Mouse (Mus musculus): ENCODE results near the gene Egfem1. TPM values are rescaled to one million over a fixed set of nuclear protein-coding genes. Genes with fewer than 3 reads are reported as not detected.
A peak's percentile ranks its signal among the peaks of the same experiment; 100 is the strongest.

The Egfem1 gene
- polyA plus RNA-seq (2015; fragmentation: Nextera tagmentation; extraction: Ambion mirVana): 6.8 and 8.2 TPM in 2 replicates

DNA sequence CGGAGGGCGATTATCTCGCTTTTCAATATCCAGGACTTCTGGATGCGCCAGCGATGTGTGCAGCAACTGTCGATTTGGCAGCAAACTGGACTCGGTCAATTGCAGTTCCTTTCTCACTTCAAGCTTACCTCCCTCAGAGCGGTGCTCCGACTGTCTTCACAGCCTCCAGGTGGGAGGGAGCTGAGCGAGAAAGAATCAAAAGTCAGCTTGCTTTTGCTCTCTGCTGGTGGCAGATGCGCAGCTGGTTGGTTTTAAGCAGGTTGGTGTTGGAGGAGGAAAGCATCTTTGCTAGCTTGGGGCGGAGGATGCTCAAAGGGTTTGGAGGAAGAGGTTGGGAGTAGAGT, at the start of gene Egfem1:
Egfem1 (plus strand) TSS at position 72 of the 344 bp plus-strand sequence.
- no peaks in the 10 kb centered on the region for H3K27me3 ChIP-seq (ENCODE audit: control insufficient read depth, insufficient read depth, low read depth, low read length)
- peak within 1 kb of the TSS; percentile 70 for H3K4me3 ChIP-seq (ENCODE audit: low read depth, low read length)
- H3K9ac ChIP-seq (ENCODE audit: low read depth, low read length): peak within 1 kb of the TSS; percentile 69
- ATAC-seq: peak; percentile 84
- peaks cover 10% of the 10 kb centered on the region for H3K4me1 ChIP-seq (ENCODE audit: control insufficient read depth, insufficient read depth, low read length)
- no peaks in the 10 kb centered on the region for H3K9me3 ChIP-seq (replicated peaks; ENCODE audit: control insufficient read depth, low read length, poor library complexity, severe bottlenecking)
- peak within 1 kb of the TSS; percentile 95 for H3K4me2 ChIP-seq (ENCODE audit: low read length)
- peak within 1 kb of the TSS; percentile 76 for H3K27ac ChIP-seq (ENCODE audit: low read length)
- 3% methylated on average over 12 of the region's 12 CpGs for WGBS
- no peaks in the 10 kb centered on the region for H3K36me3 ChIP-seq (ENCODE audit: control insufficient read depth, insufficient read depth, low read length)

DNA sequence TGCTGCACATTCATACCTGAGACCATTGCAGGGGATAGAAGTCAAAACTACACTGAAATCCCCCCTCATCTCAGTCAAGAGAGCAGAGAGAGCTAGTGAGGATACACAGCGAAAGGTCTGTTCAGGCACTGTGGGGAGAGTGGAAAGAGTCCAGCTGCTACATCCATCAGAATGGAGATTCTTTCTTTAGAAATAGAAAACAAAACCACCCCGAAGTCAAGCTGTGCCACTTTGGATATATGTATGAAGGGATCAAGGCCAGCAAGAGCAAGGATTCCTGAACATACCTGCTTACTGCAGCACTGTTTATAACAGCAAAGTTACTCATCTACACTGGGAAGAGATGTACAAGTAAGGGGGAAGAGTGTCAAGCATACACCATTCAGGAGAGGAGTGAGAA, 48.7 kb upstream of the Egfem1 start:
- Histone ChIP-seq H3K4me3 (ENCODE audit: low read depth, low read length) (no peak overlapping the region), H3K9ac (ENCODE audit: low read depth, low read length) (no peak overlapping the region)
- WGBS: 69% methylated on average over 2 of the region's 2 CpGs

DNA sequence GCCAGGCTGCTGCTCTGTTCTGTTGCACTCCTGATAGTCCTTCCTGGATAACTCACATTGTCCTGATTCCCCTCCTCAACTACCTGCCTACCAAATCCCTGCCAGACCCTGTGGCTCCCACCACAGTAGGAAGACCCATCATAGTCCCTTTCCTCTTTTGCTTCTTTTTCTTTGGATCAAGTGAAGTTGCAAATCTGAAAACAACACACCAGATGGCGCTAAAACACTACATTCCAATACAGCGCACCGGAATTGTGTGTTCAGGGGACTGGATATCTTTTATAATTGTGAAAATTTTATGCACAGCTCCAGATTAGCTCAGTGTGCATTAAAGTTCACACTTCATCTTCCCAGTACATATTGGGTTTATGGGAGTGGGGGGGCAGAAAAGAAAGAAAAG, 45.7 kb upstream of the Egfem1 start:
- Histone ChIP-seq H3K36me3 (ENCODE audit: control insufficient read depth, insufficient read depth, low read length) (no peaks in the 10 kb centered on the region), H3K4me3 (ENCODE audit: low read depth, low read length) (no peak overlapping the region), H3K9ac (ENCODE audit: low read depth, low read length) (no peak overlapping the region), H3K9me3 (replicated peaks; ENCODE audit: control insufficient read depth, low read length, poor library complexity, severe bottlenecking) (no peaks in the 10 kb centered on the region; the same call in 1 of the 2 replicates), H3K4me1 (ENCODE audit: control insufficient read depth, insufficient read depth, low read length) (no peaks in the 10 kb centered on the region), H3K27me3 (ENCODE audit: control insufficient read depth, insufficient read depth, low read depth, low read length) (no peaks in the 10 kb centered on the region), H3K27ac (ENCODE audit: low read length) (no peak overlapping the region), H3K4me2 (ENCODE audit: low read length) (no peak overlapping the region)
- peak; percentile 58 for ATAC-seq
- 1% methylated on average over 3 of the region's 3 CpGs for WGBS

More for the DNA sequence above, 48.7 kb upstream of the Egfem1 start:
- Histone ChIP-seq H3K9me3 (replicated peaks; ENCODE audit: control insufficient read depth, low read length, poor library complexity, severe bottlenecking) (no peaks in the 10 kb centered on the region), H3K4me2 (ENCODE audit: low read length) (no peak overlapping the region), H3K36me3 (ENCODE audit: control insufficient read depth, insufficient read depth, low read length) (no peaks in the 10 kb centered on the region), H3K27me3 (ENCODE audit: control insufficient read depth, insufficient read depth, low read depth, low read length) (no peaks in the 10 kb centered on the region), H3K4me1 (ENCODE audit: control insufficient read depth, insufficient read depth, low read length) (no peaks in the 10 kb centered on the region), H3K27ac (ENCODE audit: low read length) (no peak overlapping the region)
- no peak for ATAC-seq

DNA sequence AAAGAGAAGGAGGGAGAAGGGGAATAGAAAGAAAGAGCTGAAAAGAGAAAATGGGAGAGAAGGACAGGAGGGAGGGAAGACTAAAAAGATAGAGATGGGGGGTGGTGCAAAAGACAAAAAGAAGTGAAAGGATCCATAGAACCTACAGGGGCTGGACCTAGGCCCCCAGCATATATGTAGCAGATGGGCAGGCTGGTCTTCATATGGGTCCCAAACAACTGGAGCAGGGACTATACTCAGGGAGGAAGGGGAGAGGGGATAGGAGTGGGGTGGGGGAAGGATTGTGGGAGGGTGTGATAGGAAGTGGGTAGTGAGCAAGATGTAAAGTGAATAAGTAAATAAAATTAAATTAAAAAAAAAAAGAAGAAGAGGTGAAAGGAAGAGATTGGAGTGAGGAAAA, 45.2 kb upstream of the Egfem1 start:
- H3K4me2 ChIP-seq (ENCODE audit: low read length): no peak overlapping the region
- no peak overlapping the region for H3K9ac ChIP-seq (ENCODE audit: low read depth, low read length)
- no peaks in the 10 kb centered on the region; the same call in 1 of the 2 replicates for H3K9me3 ChIP-seq (replicated peaks; ENCODE audit: control insufficient read depth, low read length, poor library complexity, severe bottlenecking)
- H3K27ac ChIP-seq (ENCODE audit: low read length): no peak overlapping the region
- peak; percentile 48; the same call in 1 of the 2 replicates for ATAC-seq
- no peaks in the 10 kb centered on the region for H3K27me3 ChIP-seq (ENCODE audit: control insufficient read depth, insufficient read depth, low read depth, low read length)
- no peak overlapping the region for H3K4me3 ChIP-seq (ENCODE audit: low read depth, low read length)
- H3K4me1 ChIP-seq (ENCODE audit: control insufficient read depth, insufficient read depth, low read length): no peaks in the 10 kb centered on the region
- no peaks in the 10 kb centered on the region for H3K36me3 ChIP-seq (ENCODE audit: control insufficient read depth, insufficient read depth, low read length)

DNA sequence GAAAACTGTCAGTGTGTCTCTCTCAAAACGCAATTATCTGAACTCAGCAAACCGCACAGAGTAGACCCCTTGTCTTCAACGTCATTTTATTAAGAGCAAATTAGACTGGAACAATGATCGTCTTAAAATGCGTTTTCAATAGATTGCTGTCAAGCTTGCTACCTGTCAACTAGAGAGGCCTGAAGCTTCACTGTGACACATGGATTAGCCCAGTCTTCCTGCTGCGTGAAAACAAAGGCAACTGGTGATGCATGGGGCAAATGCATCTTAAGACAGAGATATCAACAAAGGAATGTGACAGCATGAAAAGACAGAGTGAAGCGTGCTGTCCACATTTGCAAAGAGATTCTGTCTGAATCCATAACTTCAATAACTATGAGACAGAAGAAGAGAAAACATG, 41.8 kb upstream of the Egfem1 start:
- H3K4me3 ChIP-seq (ENCODE audit: low read depth, low read length): no peak overlapping the region
- H3K4me2 ChIP-seq (ENCODE audit: low read length): no peak overlapping the region
- no peak for ATAC-seq
- 31% methylated on average over 7 of the region's 7 CpGs for WGBS
- no peaks in the 10 kb centered on the region for H3K27me3 ChIP-seq (ENCODE audit: control insufficient read depth, insufficient read depth, low read depth, low read length)
- H3K9me3 ChIP-seq (replicated peaks; ENCODE audit: control insufficient read depth, low read length, poor library complexity, severe bottlenecking): no peaks in the 10 kb centered on the region; the same call in 1 of the 2 replicates
- H3K27ac ChIP-seq (ENCODE audit: low read length): no peak overlapping the region
- H3K36me3 ChIP-seq (ENCODE audit: control insufficient read depth, insufficient read depth, low read length): no peaks in the 10 kb centered on the region
- H3K4me1 ChIP-seq (ENCODE audit: control insufficient read depth, insufficient read depth, low read length): no peaks in the 10 kb centered on the region
- H3K9ac ChIP-seq (ENCODE audit: low read depth, low read length): no peak overlapping the region

DNA sequence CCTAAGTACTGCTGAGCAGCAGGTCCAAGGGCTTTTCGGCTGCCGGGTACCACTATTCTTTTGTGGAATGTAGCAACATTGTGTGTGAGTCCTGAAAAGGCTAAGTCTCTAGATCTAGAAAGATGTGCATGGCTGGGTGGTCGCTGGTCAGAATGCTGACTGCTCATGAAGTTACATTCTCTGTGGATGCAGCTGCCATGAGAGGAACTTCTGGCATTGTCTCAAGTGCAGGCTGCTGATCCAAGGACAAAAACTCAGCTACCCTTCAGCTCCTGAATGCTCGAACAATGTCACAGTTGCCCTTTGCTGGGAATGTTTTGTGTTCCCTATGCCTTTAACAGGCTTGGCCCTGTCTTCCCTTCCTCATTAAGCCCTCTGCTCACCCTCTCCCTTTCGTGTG, 35.5 kb upstream of the Egfem1 start:
- H3K4me2 ChIP-seq (ENCODE audit: low read length): no peak overlapping the region
- no peaks in the 10 kb centered on the region for H3K9me3 ChIP-seq (replicated peaks; ENCODE audit: control insufficient read depth, low read length, poor library complexity, severe bottlenecking)
- H3K36me3 ChIP-seq (ENCODE audit: control insufficient read depth, insufficient read depth, low read length): no peaks in the 10 kb centered on the region
- no peak overlapping the region for H3K4me3 ChIP-seq (ENCODE audit: low read depth, low read length)
- H3K9ac ChIP-seq (ENCODE audit: low read depth, low read length): no peak overlapping the region
- 14% methylated on average over 5 of the region's 5 CpGs for WGBS
- ATAC-seq: no peak
- H3K27ac ChIP-seq (ENCODE audit: low read length): no peak overlapping the region
- no peaks in the 10 kb centered on the region for H3K27me3 ChIP-seq (ENCODE audit: control insufficient read depth, insufficient read depth, low read depth, low read length)
- peaks cover 10% of the 10 kb centered on the region; the same call in 1 of the 2 replicates for H3K4me1 ChIP-seq (ENCODE audit: control insufficient read depth, insufficient read depth, low read length)

DNA sequence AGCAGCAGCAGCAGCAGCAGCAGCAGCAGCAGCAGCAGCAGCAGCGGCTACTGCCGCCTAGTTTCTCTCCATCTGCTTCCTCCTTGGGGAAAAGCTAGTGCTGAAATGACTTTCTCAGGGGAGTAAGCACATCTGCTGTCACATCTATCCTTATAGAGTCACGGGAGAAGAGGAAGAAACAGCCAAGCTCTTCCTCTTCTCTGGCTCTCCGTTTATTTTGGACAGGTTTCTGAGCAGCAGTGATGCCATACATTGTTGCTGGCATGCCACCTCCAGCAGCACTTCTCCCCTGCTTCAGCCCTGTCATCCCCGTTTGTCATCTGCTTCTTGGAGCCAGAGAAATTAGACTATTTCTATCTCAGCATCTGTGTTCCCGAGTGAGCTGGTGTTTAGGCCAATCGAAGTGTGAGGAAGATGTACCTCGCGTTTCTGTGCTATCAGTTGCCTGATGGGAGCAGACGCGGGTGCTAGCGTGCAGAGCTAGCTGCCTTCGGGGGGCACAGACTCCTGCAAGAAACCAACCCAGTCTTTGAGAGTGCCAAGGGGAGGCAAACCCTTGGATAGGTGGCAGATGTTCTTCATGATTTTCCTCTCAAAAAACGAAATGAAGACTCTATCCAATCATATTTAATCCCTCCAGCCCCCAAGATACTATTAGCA, 34.4 kb upstream of the Egfem1 start:
- H3K9ac ChIP-seq (ENCODE audit: low read depth, low read length): no peak overlapping the region
- WGBS: 58% methylated on average over 14 of the region's 14 CpGs
- H3K36me3 ChIP-seq (ENCODE audit: control insufficient read depth, insufficient read depth, low read length): no peaks in the 10 kb centered on the region
- peak overlapping the region; percentile 31; the same call in 1 of the 2 replicates for H3K4me2 ChIP-seq (ENCODE audit: low read length)
- peaks cover 10% of the 10 kb centered on the region; the same call in 1 of the 2 replicates for H3K4me1 ChIP-seq (ENCODE audit: control insufficient read depth, insufficient read depth, low read length)
- no peaks in the 10 kb centered on the region for H3K27me3 ChIP-seq (ENCODE audit: control insufficient read depth, insufficient read depth, low read depth, low read length)
- H3K9me3 ChIP-seq (replicated peaks; ENCODE audit: control insufficient read depth, low read length, poor library complexity, severe bottlenecking): no peaks in the 10 kb centered on the region
- H3K27ac ChIP-seq (ENCODE audit: low read length): no peak overlapping the region; the same call in 1 of the 2 replicates
- no peak for ATAC-seq
- no peak overlapping the region for H3K4me3 ChIP-seq (ENCODE audit: low read depth, low read length)

DNA sequence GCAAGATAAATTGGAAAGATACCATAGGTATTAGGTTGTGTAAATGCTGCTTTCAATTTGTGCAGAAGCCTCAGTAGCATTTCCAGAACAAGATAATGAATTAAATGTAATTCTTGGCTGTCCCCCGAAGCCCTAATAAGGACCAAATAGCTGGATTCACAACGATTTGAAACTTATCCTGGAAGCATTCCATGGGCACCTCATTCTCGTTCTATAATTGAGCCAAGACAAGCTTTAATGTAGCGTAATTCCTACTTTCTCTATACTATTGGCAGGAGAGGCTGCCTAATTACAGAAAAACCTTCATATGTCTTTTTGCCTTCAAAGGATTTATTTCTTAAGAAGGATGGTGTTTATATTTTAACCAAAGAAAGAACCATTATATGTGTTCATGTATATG, 18.7 kb upstream of the Egfem1 start:
- H3K4me2 ChIP-seq (ENCODE audit: low read length): no peak overlapping the region
- no peaks in the 10 kb centered on the region for H3K9me3 ChIP-seq (replicated peaks; ENCODE audit: control insufficient read depth, low read length, poor library complexity, severe bottlenecking)
- no peak overlapping the region for H3K4me3 ChIP-seq (ENCODE audit: low read depth, low read length)
- 50% methylated on average over 4 of the region's 4 CpGs for WGBS
- H3K27ac ChIP-seq (ENCODE audit: low read length): no peak overlapping the region
- H3K27me3 ChIP-seq (ENCODE audit: control insufficient read depth, insufficient read depth, low read depth, low read length): no peaks in the 10 kb centered on the region
- no peak for ATAC-seq
- no peak overlapping the region for H3K9ac ChIP-seq (ENCODE audit: low read depth, low read length)
- H3K36me3 ChIP-seq (ENCODE audit: control insufficient read depth, insufficient read depth, low read length): no peaks in the 10 kb centered on the region
- H3K4me1 ChIP-seq (ENCODE audit: control insufficient read depth, insufficient read depth, low read length): no peaks in the 10 kb centered on the region

DNA sequence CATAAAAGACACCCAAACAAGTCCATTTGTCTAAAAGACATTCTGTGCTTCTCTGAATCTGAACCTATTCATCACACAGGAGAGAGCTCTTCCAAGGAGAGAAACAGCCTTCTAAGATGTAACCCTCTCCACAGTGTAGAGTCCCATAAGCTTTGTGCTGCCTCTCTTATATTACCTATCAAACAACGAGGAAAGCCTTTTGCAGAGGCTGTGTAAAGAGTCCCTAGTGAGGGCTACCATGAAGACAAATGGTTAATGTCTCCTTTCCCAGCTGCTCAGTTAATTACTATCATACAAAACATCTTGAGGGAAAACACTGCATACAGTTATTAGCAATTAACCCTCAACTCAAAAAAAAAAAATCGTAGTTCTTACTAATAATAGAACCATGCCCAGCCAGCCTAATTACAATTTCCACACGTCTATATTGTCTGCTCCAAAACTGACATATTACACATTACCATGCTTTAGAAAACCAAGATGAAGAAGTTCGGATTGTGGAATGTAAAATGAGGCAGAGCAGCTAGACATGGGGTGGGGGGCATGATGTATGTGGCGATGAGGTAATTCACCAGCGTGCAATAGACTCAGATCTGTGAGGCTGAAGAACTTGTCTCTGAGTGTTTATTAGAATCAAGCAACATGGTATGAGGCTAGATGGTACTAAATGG, 13.3 kb upstream of the Egfem1 start:
- 76% methylated on average over 6 of the region's 6 CpGs for WGBS
- ATAC-seq: no peak
- no peaks in the 10 kb centered on the region for H3K27me3 ChIP-seq (ENCODE audit: control insufficient read depth, insufficient read depth, low read depth, low read length)
- no peaks in the 10 kb centered on the region for H3K9me3 ChIP-seq (replicated peaks; ENCODE audit: control insufficient read depth, low read length, poor library complexity, severe bottlenecking)
- no peak overlapping the region for H3K27ac ChIP-seq (ENCODE audit: low read length)
- H3K36me3 ChIP-seq (ENCODE audit: control insufficient read depth, insufficient read depth, low read length): no peaks in the 10 kb centered on the region
- H3K9ac ChIP-seq (ENCODE audit: low read depth, low read length): no peak overlapping the region
- H3K4me2 ChIP-seq (ENCODE audit: low read length): no peak overlapping the region
- no peak overlapping the region for H3K4me3 ChIP-seq (ENCODE audit: low read depth, low read length)
- H3K4me1 ChIP-seq (ENCODE audit: control insufficient read depth, insufficient read depth, low read length): no peaks in the 10 kb centered on the region
